20 mouse cellular contexts compared by ENCODE assay signal in the genomic region with DNA sequence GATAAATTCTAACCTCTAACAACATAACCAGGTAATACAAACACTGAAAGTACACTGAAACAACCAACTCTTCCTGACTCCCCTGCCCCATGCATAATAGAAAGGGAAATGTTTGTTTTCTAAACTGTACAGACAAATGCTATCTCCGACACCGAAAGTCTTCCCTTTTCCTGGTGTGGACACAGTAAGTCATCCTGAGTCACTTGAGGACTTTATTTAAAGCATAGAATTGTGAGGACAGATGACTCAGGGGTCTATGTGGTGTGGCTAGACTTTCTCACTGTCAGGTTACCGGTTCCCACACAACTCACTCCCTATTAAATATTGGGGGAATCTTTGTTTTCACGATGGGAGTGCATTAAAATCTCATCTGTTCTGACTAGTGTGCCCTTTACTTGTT.
"Had no signal": no experiment of that assay in that cellular context is flagged by ENCODE, and none has a peak within 500 bp of the region (broad histone marks: within the 10 kb centered on the region; RNA-seq: fewer than 3 reads in every experiment).

No protein-coding gene starts in this region.

- ATAC-seq: midbrain, embryonic 13.5 days; midbrain, embryonic 16.5 days had no signal

- H3K4me1 ChIP-seq: limb, embryonic 10.5 days; limb, embryonic 13.5 days; midbrain, embryonic 10.5 days; midbrain, embryonic 13.5 days; stomach, embryonic 15.5 days had no signal

- DNase-seq: kidney, adult 2 months; kidney, postnatal 25 days; layer of hippocampus, adult 9-11 months; liver, embryonic 13.5 days; lung, adult 2 months; lung, postnatal 14 days; lung, postnatal 4 days; right cerebral cortex, adult 18-20 months; right cerebral cortex, postnatal 14 days; right cerebral cortex, postnatal 4 days; spleen, adult 18-20 months; thymus, postnatal 36 days had no signal

- H3K4me2 ChIP-seq: limb, embryonic 13.5 days; liver, embryonic 13.5 days; midbrain, embryonic 13.5 days; stomach, embryonic 15.5 days had no signal

- H3K27ac ChIP-seq: kidney, postnatal 0 days; layer of hippocampus, adult 2 months; limb, embryonic 10.5 days; limb, embryonic 13.5 days; liver, embryonic 13.5 days; midbrain, embryonic 10.5 days; midbrain, embryonic 13.5 days; stomach, embryonic 15.5 days had no signal

- H3K27me3 ChIP-seq: limb, embryonic 13.5 days; liver, embryonic 13.5 days; midbrain, embryonic 13.5 days; stomach, embryonic 15.5 days had no signal

- H3K36me3 ChIP-seq: limb, embryonic 10.5 days; limb, embryonic 13.5 days; midbrain, embryonic 10.5 days; midbrain, embryonic 13.5 days had no signal

- H3K9ac ChIP-seq: limb, embryonic 13.5 days; liver, embryonic 13.5 days; midbrain, embryonic 13.5 days; stomach, embryonic 15.5 days had no signal

- H3K9me3 ChIP-seq: limb, embryonic 10.5 days; limb, embryonic 13.5 days; liver, embryonic 13.5 days; midbrain, embryonic 10.5 days; midbrain, embryonic 13.5 days; stomach, embryonic 15.5 days had no signal

- H3K4me3 ChIP-seq: layer of hippocampus, adult 2 months; limb, embryonic 10.5 days; limb, embryonic 13.5 days; liver, embryonic 13.5 days; midbrain, embryonic 10.5 days; midbrain, embryonic 13.5 days; stomach, embryonic 15.5 days had no signal
